Mouse (Mus musculus): ENCODE results near the gene Gm10447.
A peak's percentile ranks its signal among the peaks of the same experiment; 100 is the strongest.

DNA sequence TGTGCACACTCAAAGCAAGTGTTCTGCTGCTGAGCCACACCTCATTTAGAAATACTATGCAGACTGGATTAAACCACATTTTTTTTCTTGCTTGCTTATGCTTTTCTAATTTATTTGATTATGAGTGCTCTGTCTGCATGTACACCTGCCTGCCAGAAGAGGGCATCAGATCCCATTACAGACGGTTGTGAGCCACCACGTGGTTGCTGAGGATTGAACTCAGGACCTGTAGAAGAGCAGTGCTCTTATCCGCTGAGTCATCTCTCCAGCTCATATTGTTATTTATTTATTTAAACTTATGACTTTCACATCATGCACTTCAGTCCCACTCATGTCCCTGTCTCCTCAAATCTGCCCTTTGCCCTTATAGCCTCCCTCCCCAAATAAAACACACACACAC lies 28.8 kb upstream of the Gm10447 start:
- TF ChIP-seq CTCF (IDR thresholded peaks at IDR 0.05; ENCODE audit: borderline replicate concordance, extremely low read depth, insufficient read depth, insufficient read length) (peak; percentile 30; the same call in 1 of the 2 replicates), POLR2A (IDR thresholded peaks at IDR 0.05; ENCODE audit: borderline replicate concordance, extremely low read depth, insufficient read depth, insufficient read length, poor library complexity, severe bottlenecking) (no peak)
